Mouse (Mus musculus) cerebellum, postnatal 10 days (tissue): ENCODE measurements around the gene Cd84.
"Not testable (repeated sequence)": the region's sequence is repeated elsewhere in the genome, so short reads cannot be mapped to it uniquely, and the experiment has no call there.

Experiments
- DNase-seq, 2 experiments: peaks; one replicate each; pipeline ENCODE4 v3.0.0; 2021; ENCODE audit warnings: mixed read lengths in 2 of 2

The Cd84 gene

GRCm38 (mm10) chr1:171839488-171839887 is at the start of gene Cd84:
Gene Cd84 (plus strand): TSS chr1:171839697.
- DNase-seq = no peak

- DNase-seq = no peak
These were observed 48.0 kb upstream of the Cd84 start for GRCm38 (mm10) chr1:171791491-171791890.

GRCm38 (mm10) chr1:171796185-171796584 is 43.3 kb upstream of the Cd84 start:
- no peak for DNase-seq

- DNase-seq = no peak
These were observed 41.7 kb upstream of the Cd84 start for GRCm38 (mm10) chr1:171797840-171798239.

GRCm38 (mm10) chr1:171799648-171800047 is 39.8 kb upstream of the Cd84 start:
- no peak for DNase-seq

- not testable (repeated sequence) for DNase-seq
These were observed 28.4 kb upstream of the Cd84 start for GRCm38 (mm10) chr1:171811048-171811447.

GRCm38 (mm10) chr1:171815545-171816439 is 23.7 kb upstream of the Cd84 start:
- peak; percentile 48 to 64 for DNase-seq

GRCm38 (mm10) chr1:171816991-171817390 is 22.5 kb upstream of the Cd84 start:
- DNase-seq = no peak

- DNase-seq = no peak
These were observed 18.2 kb upstream of the Cd84 start for GRCm38 (mm10) chr1:171821331-171821730.

- DNase-seq = peak; percentile 2 to 7
These were observed 14.0 kb upstream of the Cd84 start for GRCm38 (mm10) chr1:171825462-171825861.

- peak; percentile 23 to 38 for DNase-seq
These were observed 13.3 kb upstream of the Cd84 start for GRCm38 (mm10) chr1:171826164-171826563.

GRCm38 (mm10) chr1:171827674-171828073 is 11.8 kb upstream of the Cd84 start:
- DNase-seq = no peak

GRCm38 (mm10) chr1:171840450-171841023 is 1.0 kb downstream of the Cd84 start:
- DNase-seq = no peak

- no peak for DNase-seq
These were observed 5.7 kb downstream of the Cd84 start for GRCm38 (mm10) chr1:171845035-171845754.

GRCm38 (mm10) chr1:171848201-171848600 is 8.7 kb downstream of the Cd84 start:
- no peak for DNase-seq

GRCm38 (mm10) chr1:171848757-171849156 is 9.3 kb downstream of the Cd84 start:
- DNase-seq = no peak

GRCm38 (mm10) chr1:171849454-171849853 is 10.0 kb downstream of the Cd84 start:
- DNase-seq = no peak

GRCm38 (mm10) chr1:171865467-171865866 is 26.0 kb downstream of the Cd84 start:
- DNase-seq = no peak

GRCm38 (mm10) chr1:171886989-171887388 is 47.5 kb downstream of the Cd84 start:
- no peak for DNase-seq

GRCm38 (mm10) chr1:171895364-171895763 is 55.9 kb downstream of the Cd84 start, which contains the start of gene Gm10521:
Gene Gm10521 (plus strand): TSS chr1:171895664.
- not testable (repeated sequence) for DNase-seq

- DNase-seq = no peak
These were observed 64.5 kb downstream of the Cd84 start for GRCm38 (mm10) chr1:171904011-171904410.

- DNase-seq = no peak
These were observed 76.4 kb downstream of the Cd84 start for GRCm38 (mm10) chr1:171915638-171916458.
